Mouse (Mus musculus) frontal cortex, postnatal 10 days (tissue): ENCODE data around the gene Lsr.
"Not testable (repeated sequence)": the region's sequence is repeated elsewhere in the genome, so short reads cannot be mapped to it uniquely, and the experiment has no call there.

Experiments
- DNase-seq, 2 experiments: peaks; one replicate each; pipeline ENCODE4 v3.0.0; 2022; ENCODE audit warnings: low spot score in 2 of 2, mixed read lengths in 1 of 2

The Lsr gene

DNA sequence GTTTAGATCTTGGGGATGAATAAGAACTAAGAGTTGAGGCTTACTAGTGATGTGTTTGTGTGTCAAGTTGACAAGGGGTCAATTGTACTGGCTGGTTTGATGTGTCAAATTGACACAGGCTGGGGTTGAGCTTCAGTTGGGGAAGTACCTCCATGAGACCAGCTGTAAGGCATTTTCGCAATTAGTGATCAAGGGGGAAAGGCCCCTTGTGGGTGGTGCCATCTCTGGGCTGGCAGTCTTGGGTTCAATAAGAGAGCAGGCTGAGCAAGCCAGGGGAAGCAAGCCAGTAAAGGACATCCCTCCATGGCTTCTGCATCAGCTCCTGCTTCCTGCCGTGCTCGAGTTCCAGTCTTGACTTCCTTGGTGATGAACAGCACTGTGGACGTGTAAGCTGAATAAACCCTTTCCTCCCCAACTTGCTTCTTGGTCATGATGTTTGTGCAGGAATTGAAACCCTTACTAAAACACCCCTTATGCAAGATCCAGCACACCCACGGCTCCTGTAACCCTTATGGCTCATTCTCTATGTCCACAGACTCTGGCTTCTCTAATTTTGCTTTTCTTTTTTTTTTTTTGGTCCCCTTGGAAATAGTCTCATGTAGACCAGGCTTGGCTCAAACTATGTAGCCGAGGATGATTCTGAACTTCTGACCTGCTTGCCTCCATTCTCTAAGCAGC is 37.7 kb downstream of the Lsr start:
- DNase-seq, result not testable (repeated sequence)

DNA sequence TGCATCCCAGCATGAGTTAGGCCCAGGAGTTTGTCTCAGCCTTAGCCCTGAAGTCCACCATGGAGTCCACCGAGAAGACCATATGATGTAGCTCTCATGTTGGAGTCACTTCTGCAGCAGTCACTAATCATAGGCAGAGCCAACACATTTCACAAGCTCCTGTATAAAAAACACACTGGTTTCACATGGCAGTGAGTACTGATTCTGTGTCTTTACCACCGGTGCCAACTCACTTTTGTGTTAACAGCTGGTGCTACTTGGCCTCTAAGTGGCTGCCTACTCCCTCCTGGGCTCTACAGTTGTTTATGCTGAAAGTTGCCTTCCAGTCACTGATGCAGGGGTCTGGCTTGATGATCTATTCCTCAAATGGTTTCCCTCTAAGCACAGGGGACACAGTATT is 48.7 kb downstream of the Lsr start, which contains the start of gene Hamp2:
TSS of gene Hamp2 (minus strand) at position 101 of the 400 bp plus-strand sequence.
- DNase-seq, result not testable (repeated sequence)

DNA sequence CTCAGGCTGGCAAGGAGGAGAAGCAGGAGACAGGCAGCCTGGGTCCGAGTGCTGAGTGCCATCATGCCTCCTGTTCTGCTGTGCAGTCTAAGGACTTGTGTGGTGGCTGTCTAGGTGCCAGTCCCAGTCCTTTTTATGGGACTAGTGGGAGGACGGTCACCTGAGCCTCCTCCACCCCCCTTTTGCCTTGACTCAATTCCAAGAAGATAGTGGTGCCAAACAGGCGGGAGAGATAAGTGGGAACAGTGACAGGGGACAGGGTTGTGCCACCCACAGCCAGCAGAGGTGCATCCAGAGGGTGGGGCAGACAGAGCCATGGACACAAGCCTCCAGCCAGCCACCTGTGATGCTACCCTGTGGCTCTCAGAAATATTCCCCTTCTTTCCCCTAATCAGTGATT is 49.2 kb downstream of the Lsr start:
- no peak for DNase-seq

DNA sequence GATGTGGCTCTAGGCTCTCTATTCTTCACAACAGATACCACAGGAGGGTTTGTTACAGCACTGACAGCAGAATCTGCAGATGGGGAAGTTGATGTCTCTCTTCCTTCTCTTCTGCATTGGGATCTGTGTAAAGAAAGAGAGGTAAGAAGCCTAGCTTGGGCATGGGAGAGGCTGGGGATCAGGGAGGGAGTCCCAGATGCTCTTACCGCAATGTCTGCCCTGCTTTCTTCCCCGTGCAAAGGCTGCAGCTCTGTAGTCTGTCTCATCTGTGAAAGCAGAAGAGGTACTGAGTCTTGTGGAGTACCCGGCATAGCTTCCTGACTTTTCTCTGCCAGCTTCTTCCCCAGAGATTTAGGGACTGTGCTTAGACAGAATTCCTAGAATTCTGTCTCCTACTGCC is 50.8 kb downstream of the Lsr start:
- DNase-seq, result not testable (repeated sequence)

DNA sequence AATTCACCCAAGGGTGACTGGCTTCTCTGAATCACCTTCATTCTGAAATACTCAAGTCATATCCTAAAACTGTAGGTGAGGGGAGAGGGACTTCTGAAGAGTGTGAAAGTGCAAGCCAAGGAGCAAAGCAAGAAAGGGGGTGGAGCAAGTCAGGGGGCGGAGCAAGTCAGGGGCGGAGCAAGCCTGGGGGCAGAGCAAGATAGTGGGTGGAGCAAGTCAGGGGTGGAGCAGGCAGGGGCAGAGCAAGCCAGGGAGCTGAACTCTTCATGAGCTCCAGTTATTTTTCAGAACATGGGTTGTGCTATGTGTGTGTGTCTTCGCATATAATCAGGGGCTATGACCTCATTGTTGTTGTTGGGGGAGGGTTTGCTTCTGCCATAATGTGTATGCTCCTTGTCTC is 53.0 kb downstream of the Lsr start:
- DNase-seq, result no peak

DNA sequence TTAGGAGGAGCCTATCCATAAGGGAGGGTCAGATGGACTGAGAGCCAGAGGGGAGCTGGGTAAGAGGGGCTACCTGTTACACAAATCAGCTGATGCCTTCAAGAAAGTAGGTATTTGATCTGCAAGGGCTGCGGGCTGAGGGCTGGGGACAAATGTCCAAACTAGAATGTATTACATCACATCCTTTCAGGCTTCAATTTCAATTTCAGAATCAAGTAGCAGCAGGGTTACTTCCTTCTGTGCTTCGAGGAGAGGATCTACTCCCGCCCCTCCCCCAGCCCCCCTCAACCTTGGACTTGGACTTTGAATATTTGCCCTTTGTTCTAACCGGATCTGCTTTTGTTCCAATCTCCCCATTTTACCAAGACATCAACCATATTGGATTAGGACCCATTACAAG is 56.0 kb downstream of the Lsr start:
- DNase-seq, result no peak

DNA sequence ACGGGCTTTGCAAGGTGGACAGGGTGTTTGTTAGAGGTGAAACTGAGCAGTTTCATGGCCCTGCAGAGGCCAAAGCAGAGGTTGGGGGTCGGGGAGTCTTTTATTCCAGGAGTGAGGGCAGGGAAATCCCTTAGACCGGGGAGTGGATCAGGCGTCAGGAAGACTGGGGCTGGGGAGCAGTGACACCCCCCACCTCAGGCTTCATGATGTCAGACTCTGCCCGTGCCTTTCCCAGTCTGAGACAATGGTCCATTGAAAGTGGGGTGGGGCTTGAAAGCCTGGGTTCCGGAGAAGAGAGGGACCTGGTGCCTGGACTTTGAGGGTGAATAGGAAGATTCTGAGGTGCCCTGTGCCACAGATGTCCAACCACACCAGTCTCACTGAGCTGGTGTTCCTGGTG is 56.6 kb downstream of the Lsr start:
- DNase-seq, result no peak

DNA sequence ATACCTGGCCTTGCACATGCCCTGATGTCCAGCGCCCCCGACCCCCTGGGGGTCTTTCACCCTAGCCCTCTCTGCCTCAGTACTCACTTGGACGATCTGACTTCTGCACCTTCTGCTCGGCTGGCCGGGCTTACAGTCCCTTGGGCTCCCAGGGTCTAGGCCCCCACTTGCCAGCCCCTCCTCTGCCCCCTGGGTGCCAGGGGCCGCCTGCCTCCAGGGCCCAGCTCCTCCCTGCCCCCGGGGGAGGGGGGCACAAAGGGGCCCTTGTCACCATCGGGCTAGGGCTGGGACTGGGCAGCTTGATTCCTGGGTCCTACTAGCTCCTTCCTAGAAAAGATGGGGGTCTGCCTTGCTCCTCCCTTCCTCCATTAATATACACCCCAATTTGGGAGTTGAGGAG is 58.5 kb downstream of the Lsr start, which contains the start of gene Mag:
TSS of gene Mag (minus strand) at position 142 of the 400 bp plus-strand sequence.
- no peak for DNase-seq

DNA sequence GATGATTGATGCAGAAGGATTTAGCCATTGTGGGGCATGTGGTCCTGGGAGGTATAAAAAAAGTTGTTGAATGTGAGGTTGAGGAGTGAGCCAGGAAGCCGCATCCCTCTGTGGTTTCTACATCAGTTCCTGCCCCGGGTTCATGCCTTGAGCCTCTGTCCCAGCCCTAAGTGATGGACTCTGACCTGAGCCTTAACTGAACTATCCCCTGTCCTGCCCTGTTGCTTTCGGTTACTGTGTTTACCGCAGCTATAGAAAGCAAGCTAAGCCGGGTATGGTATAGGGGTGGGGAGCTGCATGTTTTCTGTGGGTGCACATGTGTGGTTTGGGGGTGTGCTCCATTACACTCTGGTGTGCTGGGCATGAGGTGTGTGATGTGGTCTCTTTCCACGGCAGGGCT is 63.5 kb downstream of the Lsr start:
- DNase-seq, result no peak

DNA sequence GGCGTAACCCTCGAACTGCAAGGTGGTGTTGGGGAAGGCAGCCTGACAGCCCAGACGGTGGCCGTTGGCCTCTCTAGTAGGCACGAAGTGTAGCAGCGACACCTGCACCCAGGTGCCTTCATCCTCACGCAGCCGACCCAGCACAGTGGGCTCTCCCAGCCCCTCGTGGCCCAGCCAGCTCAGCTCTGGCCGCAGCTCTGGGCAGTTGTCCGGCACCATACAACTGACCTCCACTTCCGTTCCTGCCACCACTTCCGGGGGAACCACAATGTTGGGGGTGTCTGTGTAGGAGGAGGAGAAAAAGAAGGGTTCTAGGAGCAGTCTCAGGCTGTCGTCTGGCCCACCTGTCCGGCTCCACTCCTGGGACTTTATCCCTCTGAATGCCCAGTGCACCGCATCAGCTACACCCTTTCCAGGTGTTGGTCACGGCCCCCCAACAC is 64.3 kb downstream of the Lsr start:
- DNase-seq, result no peak

DNA sequence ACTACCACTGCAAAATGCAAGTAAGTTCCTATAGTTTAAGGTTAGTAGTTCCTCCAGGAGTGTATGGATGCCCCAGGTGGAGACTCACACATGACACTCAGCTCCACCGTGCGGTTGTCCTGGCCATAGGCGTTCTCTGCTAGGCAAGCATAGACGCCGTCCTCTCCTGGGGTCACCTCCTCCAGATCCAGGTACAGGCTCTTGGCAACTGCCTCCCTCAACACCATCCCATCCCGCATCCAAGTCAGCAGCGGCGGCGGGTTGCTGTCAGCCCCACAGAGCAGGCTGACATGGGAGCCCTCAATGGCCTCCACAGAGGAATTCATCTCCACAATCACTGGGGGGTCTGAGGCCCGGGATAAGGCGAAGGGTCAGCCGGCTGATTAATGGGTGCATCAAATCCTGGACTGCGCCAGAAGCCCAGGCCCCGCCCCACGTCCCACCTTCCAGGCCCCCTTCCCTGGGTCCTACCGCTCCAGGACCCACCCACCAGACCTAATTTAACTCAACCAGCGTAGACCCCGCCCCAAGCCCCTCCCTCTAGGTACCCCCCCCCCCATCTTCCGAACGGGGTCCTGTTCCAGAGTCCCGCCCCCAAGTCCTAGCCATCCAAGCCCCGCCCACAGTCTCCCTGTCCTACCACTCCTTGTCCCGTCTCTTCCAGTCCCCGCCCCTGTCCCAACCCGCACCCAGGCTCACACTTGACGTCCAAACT is 64.8 kb downstream of the Lsr start:
- no peak for DNase-seq
